Mouse (Mus musculus): ENCODE data around the gene Cdc123. TPM values are rescaled to one million over a fixed set of nuclear protein-coding genes. Genes with fewer than 3 reads are reported as not detected.

Cdc123 gene
- polyA plus RNA-seq, 1 experiment, result 101 TPM

Other genes starting within 250 kb of the Cdc123 start
- gene Camk1d, start 130.6 kb downstream of the Cdc123 start, polyA plus RNA-seq (2012; rRNA removed), result 6.2 and 7.0 TPM in 2 replicates
- gene Nudt5, start 145 bp downstream of the Cdc123 start, polyA plus RNA-seq (2012; rRNA removed), result 17.6 and 25.1 TPM in 2 replicates
- gene Gm13199, start 17.8 kb upstream of the Cdc123 start, polyA plus RNA-seq (2012; rRNA removed), result 1.8 and 3.5 TPM in 2 replicates
- gene Sec61a2, start 50.3 kb upstream of the Cdc123 start, polyA plus RNA-seq (2012; rRNA removed), result 57.6 and 72.1 TPM in 2 replicates
- 2.4 and 4.0 TPM in 2 replicates for gene Dhtkd1, start 97.6 kb upstream of the Cdc123 start, polyA plus RNA-seq (2012; rRNA removed)
- 15.3 and 25.0 TPM in 2 replicates for gene Upf2, start 106.3 kb upstream of the Cdc123 start, polyA plus RNA-seq (2012; rRNA removed)